Mouse (Mus musculus) stomach, postnatal 0 days (tissue): ENCODE data around the gene Robo4.

ENCODE experiments used
- CTCF ChIP-seq: IDR thresholded peaks from 2 replicates; pipeline ENCODE4 v1.5.1; 2016; ENCODE audit warnings: antibody characterized with exemption, low read depth, mild to moderate bottlenecking, moderate library complexity
- EP300 ChIP-seq: optimal IDR thresholded peaks from 2 replicates; pipeline ENCODE3; 2016; ENCODE audit warnings: antibody characterized with exemption

DNA sequence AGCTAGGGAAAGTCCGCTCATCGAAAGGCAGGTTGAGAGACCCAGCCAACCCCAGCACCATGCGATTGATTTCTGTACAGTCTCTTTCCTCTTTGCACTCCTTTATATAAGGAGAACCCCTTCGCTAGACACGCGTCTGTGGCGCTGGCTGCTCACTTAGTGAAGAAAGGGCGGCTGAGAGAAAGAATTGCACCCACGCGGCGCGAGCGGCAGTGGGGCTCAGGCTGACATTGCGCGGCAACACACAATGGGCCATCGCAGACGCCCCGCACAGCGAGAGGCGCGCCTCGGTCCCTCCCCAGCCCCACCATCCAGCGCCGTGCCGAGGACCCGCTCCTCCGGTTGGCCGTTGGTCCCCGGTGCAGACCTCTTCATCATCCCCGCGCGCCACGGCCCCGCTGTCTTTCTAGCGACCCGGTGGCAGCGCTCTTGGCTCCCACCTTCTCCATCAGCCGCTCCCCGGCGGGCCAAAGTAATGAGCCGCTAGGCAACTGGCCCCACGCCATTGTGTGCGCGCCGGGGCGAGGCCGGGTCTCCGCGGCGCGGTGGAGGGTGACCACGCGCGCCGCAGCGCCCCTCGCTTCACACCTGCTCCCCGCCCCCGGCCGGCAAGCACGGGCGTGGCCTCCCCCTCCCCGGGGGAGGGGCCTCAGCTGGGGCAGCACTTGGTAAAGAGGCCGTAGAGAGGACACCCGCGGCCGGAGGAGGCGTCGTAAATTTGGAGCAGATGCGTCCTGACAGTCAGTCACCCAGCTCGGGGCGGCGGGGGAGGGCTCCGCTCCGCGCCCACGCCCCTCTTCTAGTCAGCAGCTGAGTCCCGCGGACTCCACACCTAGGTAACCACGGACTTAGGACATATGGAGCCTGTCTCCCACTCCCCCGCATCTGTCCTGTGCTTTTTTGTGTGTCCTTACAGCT, 58.6 kb downstream of the Robo4 start:
- TF ChIP-seq CTCF, result no peak
- no peak for TF ChIP-seq EP300
